Mouse (Mus musculus): Measurements from ENCODE around the gene Sf3b5. TPM values are rescaled to one million over a fixed set of nuclear protein-coding genes. Genes with fewer than 3 reads are reported as not detected.

The Sf3b5 gene
- polyA plus RNA-seq, 1 experiment from 2014 or later: 37.6 TPM

DNA sequence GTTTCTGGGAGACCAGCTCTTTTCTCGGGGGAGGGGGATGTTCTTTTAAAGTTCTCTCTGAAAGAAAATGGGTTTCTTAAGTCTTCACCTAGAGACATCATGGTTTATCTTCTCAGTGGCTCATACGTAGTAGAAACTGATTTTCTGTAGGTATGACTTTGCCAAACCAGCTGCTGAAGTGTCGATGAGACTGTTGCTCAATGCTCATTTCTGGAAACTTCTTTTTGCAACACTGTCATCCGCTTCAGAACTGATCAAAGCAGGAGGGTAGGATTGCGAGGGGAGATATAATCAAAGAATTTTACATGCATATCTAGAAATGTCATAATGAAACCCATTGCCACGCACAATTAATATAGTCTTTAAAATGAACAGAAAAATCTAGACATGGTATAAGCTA, 30.6 kb upstream of the Sf3b5 start:
- no peaks in the 10 kb centered on the region for H3K9me3 ChIP-seq (replicated peaks; ENCODE audit: control insufficient read depth, low read length)
- no peak overlapping the region for H3K4me2 ChIP-seq
- H3K27ac ChIP-seq (ENCODE audit: low read depth, low read length): no peak overlapping the region
- no peak overlapping the region for H3K9ac ChIP-seq (ENCODE audit: low read depth, low read length)
- 86% methylated on average over 6 of the region's 6 CpGs for WGBS (ENCODE audit: insufficient replicate concordance)
- no peaks in the 10 kb centered on the region for H3K27me3 ChIP-seq (ENCODE audit: control insufficient read depth, insufficient read depth, low read length)
- H3K4me1 ChIP-seq (ENCODE audit: control insufficient read depth, insufficient read depth, low read length): no peaks in the 10 kb centered on the region
- no peak overlapping the region for H3K4me3 ChIP-seq (ENCODE audit: low read depth, low read length)
- ATAC-seq (replicated peaks; ENCODE audit: insufficient number of reproducible peaks, low FRiP score, low TSS enrichment): no peak
- no peaks in the 10 kb centered on the region for H3K36me3 ChIP-seq (ENCODE audit: control insufficient read depth, insufficient read depth, low read length)

- no peak for ATAC-seq (replicated peaks; ENCODE audit: insufficient number of reproducible peaks, low FRiP score, low TSS enrichment)
- Histone ChIP-seq H3K4me1 (ENCODE audit: control insufficient read depth, insufficient read depth, low read length) (no peaks in the 10 kb centered on the region), H3K36me3 (ENCODE audit: control insufficient read depth, insufficient read depth, low read length) (no peaks in the 10 kb centered on the region), H3K9ac (ENCODE audit: low read depth, low read length) (no peak overlapping the region), H3K27me3 (ENCODE audit: control insufficient read depth, insufficient read depth, low read length) (no peaks in the 10 kb centered on the region), H3K27ac (ENCODE audit: low read depth, low read length) (no peak overlapping the region), H3K4me2 (no peak overlapping the region), H3K9me3 (replicated peaks; ENCODE audit: control insufficient read depth, low read length) (no peaks in the 10 kb centered on the region), H3K4me3 (ENCODE audit: low read depth, low read length) (no peak overlapping the region)
- 86% methylated on average over 3 of the region's 3 CpGs for WGBS (ENCODE audit: insufficient replicate concordance)
These were observed 29.7 kb upstream of the Sf3b5 start for GRCm38 (mm10) chr10:12975461-12975860.

GRCm38 (mm10) chr10:12975957-12976356, 29.2 kb upstream of the Sf3b5 start:
- H3K9ac ChIP-seq (ENCODE audit: low read depth, low read length): no peak overlapping the region
- 76% methylated on average over 7 of the region's 7 CpGs for WGBS (ENCODE audit: insufficient replicate concordance)
- no peak overlapping the region for H3K4me3 ChIP-seq (ENCODE audit: low read depth, low read length)
- no peak overlapping the region for H3K27ac ChIP-seq (ENCODE audit: low read depth, low read length)
- no peaks in the 10 kb centered on the region for H3K9me3 ChIP-seq (replicated peaks; ENCODE audit: control insufficient read depth, low read length)
- no peak for ATAC-seq (replicated peaks; ENCODE audit: insufficient number of reproducible peaks, low FRiP score, low TSS enrichment)
- H3K27me3 ChIP-seq (ENCODE audit: control insufficient read depth, insufficient read depth, low read length): no peaks in the 10 kb centered on the region
- no peak overlapping the region for H3K4me2 ChIP-seq
- no peaks in the 10 kb centered on the region for H3K36me3 ChIP-seq (ENCODE audit: control insufficient read depth, insufficient read depth, low read length)
- H3K4me1 ChIP-seq (ENCODE audit: control insufficient read depth, insufficient read depth, low read length): no peaks in the 10 kb centered on the region

GRCm38 (mm10) chr10:12976552-12976951, 28.6 kb upstream of the Sf3b5 start:
- no peak overlapping the region for H3K4me2 ChIP-seq
- H3K36me3 ChIP-seq (ENCODE audit: control insufficient read depth, insufficient read depth, low read length): no peaks in the 10 kb centered on the region

DNA sequence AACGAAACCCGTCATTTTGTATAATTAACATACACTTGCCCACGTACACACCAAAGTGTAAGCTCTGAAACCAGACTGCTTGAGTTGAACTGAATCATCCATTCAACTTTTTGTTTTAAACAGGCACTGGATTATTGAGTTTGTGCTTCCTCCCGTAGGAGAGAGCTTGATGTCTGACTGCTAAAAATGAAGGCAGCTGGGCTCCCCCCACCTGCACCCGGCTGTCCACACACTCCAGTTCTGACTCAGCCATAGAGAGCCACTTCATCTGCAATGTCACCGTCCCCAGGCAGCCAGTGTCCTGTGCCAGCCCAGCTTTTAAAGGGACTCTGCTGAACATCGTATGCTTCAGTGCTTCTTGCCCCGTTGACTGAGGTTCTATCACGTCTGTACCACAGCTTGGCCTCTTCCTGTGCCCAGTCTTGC, 27.3 kb upstream of the Sf3b5 start:
- Histone ChIP-seq H3K36me3 (ENCODE audit: control insufficient read depth, insufficient read depth, low read length) (no peaks in the 10 kb centered on the region), H3K27me3 (ENCODE audit: control insufficient read depth, insufficient read depth, low read length) (no peaks in the 10 kb centered on the region), H3K4me3 (ENCODE audit: low read depth, low read length) (no peak overlapping the region), H3K27ac (ENCODE audit: low read depth, low read length) (no peak overlapping the region), H3K4me2 (no peak overlapping the region), H3K4me1 (ENCODE audit: control insufficient read depth, insufficient read depth, low read length) (no peaks in the 10 kb centered on the region), H3K9ac (ENCODE audit: low read depth, low read length) (no peak overlapping the region), H3K9me3 (replicated peaks; ENCODE audit: control insufficient read depth, low read length) (no peaks in the 10 kb centered on the region)
- WGBS (ENCODE audit: insufficient replicate concordance): 71% methylated on average over 9 of the region's 9 CpGs
- ATAC-seq (replicated peaks; ENCODE audit: insufficient number of reproducible peaks, low FRiP score, low TSS enrichment): no peak

More at GRCm38 (mm10) chr10:12976552-12976951, 28.6 kb upstream of the Sf3b5 start:
- H3K9me3 ChIP-seq (replicated peaks; ENCODE audit: control insufficient read depth, low read length): no peaks in the 10 kb centered on the region
- no peaks in the 10 kb centered on the region for H3K4me1 ChIP-seq (ENCODE audit: control insufficient read depth, insufficient read depth, low read length)
- no peak overlapping the region for H3K4me3 ChIP-seq (ENCODE audit: low read depth, low read length)
- no peak for ATAC-seq (replicated peaks; ENCODE audit: insufficient number of reproducible peaks, low FRiP score, low TSS enrichment)
- WGBS (ENCODE audit: insufficient replicate concordance): 80% methylated on average over 7 of the region's 7 CpGs
- no peak overlapping the region for H3K9ac ChIP-seq (ENCODE audit: low read depth, low read length)
- H3K27me3 ChIP-seq (ENCODE audit: control insufficient read depth, insufficient read depth, low read length): no peaks in the 10 kb centered on the region
- H3K27ac ChIP-seq (ENCODE audit: low read depth, low read length): no peak overlapping the region

- WGBS (ENCODE audit: insufficient replicate concordance): 73% methylated on average over 7 of the region's 7 CpGs
These were observed 24.1 kb upstream of the Sf3b5 start for GRCm38 (mm10) chr10:12981071-12981470.

DNA sequence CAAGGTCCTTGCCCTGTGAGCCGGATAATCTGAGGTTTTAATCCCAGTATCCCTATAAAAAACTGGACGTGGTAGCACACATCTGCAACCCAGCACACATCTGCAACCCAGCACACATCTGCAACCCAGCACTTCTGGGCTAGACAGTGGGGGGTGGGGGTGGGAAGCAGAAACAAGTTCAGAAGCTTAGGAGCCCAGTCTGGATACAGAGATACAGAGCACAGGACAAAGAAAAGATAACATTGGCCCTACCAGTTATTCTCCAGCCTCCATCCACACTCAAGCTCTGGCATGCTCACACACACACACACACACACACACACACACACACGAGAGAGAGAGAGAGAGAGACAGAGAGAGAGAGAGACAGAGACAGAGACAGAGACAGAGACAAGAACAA, 21.6 kb upstream of the Sf3b5 start:
- Histone ChIP-seq H3K9me3 (replicated peaks; ENCODE audit: control insufficient read depth, low read length) (no peaks in the 10 kb centered on the region), H3K36me3 (ENCODE audit: control insufficient read depth, insufficient read depth, low read length) (no peaks in the 10 kb centered on the region), H3K9ac (ENCODE audit: low read depth, low read length) (no peak overlapping the region), H3K27ac (ENCODE audit: low read depth, low read length) (no peak overlapping the region), H3K27me3 (ENCODE audit: control insufficient read depth, insufficient read depth, low read length) (no peaks in the 10 kb centered on the region), H3K4me1 (ENCODE audit: control insufficient read depth, insufficient read depth, low read length) (0 out of 2 replicates have a peak, but pooled peaks cover 2% of the 10 kb centered on the region), H3K4me3 (ENCODE audit: low read depth, low read length) (no peak overlapping the region), H3K4me2 (no peak overlapping the region)
- 57% methylated on average over 3 of the region's 3 CpGs for WGBS (ENCODE audit: insufficient replicate concordance)
- ATAC-seq (replicated peaks; ENCODE audit: insufficient number of reproducible peaks, low FRiP score, low TSS enrichment): no peak

More at GRCm38 (mm10) chr10:12981071-12981470, 24.1 kb upstream of the Sf3b5 start:
- no peaks in the 10 kb centered on the region for H3K27me3 ChIP-seq (ENCODE audit: control insufficient read depth, insufficient read depth, low read length)
- H3K9ac ChIP-seq (ENCODE audit: low read depth, low read length): no peak overlapping the region
- H3K4me3 ChIP-seq (ENCODE audit: low read depth, low read length): no peak overlapping the region
- no peak overlapping the region for H3K27ac ChIP-seq (ENCODE audit: low read depth, low read length)
- no peaks in the 10 kb centered on the region for H3K9me3 ChIP-seq (replicated peaks; ENCODE audit: control insufficient read depth, low read length)
- no peaks in the 10 kb centered on the region for H3K4me1 ChIP-seq (ENCODE audit: control insufficient read depth, insufficient read depth, low read length)
- H3K4me2 ChIP-seq: no peak overlapping the region
- ATAC-seq (replicated peaks; ENCODE audit: insufficient number of reproducible peaks, low FRiP score, low TSS enrichment): no peak
- no peaks in the 10 kb centered on the region for H3K36me3 ChIP-seq (ENCODE audit: control insufficient read depth, insufficient read depth, low read length)

- Histone ChIP-seq H3K9me3 (replicated peaks; ENCODE audit: control insufficient read depth, low read length) (no peaks in the 10 kb centered on the region), H3K4me3 (ENCODE audit: low read depth, low read length) (no peak overlapping the region), H3K4me2 (no peak overlapping the region), H3K9ac (ENCODE audit: low read depth, low read length) (no peak overlapping the region), H3K27me3 (ENCODE audit: control insufficient read depth, insufficient read depth, low read length) (no peaks in the 10 kb centered on the region), H3K4me1 (ENCODE audit: control insufficient read depth, insufficient read depth, low read length) (0 out of 2 replicates have a peak, but pooled peaks cover 2% of the 10 kb centered on the region), H3K27ac (ENCODE audit: low read depth, low read length) (no peak overlapping the region), H3K36me3 (ENCODE audit: control insufficient read depth, insufficient read depth, low read length) (no peaks in the 10 kb centered on the region)
- 75% methylated on average over 3 of the region's 3 CpGs for WGBS (ENCODE audit: insufficient replicate concordance)
- no peak for ATAC-seq (replicated peaks; ENCODE audit: insufficient number of reproducible peaks, low FRiP score, low TSS enrichment)
These were observed 20.1 kb upstream of the Sf3b5 start for GRCm38 (mm10) chr10:12985028-12985427.

DNA sequence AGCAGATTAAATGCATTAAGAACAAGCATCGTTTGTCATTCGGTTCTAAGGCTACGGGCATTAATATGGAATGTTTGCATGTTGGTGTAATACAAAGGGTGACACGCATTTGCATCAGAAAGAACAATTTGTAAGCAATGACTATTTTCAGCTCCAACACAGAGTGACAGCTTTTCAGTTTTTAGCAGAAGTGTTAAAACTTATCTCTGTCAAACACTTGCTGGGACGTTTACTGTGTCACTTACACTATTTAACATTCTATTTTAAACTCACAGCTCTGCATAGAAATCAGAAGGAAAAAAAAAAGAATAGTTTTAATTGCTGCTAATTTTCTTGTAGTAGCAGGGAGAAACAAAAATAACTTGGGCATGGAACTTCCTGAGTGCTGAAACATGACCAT, 18.7 kb upstream of the Sf3b5 start:
- ATAC-seq (replicated peaks; ENCODE audit: insufficient number of reproducible peaks, low FRiP score, low TSS enrichment): no peak
- Histone ChIP-seq H3K4me3 (ENCODE audit: low read depth, low read length) (no peak overlapping the region), H3K9me3 (replicated peaks; ENCODE audit: control insufficient read depth, low read length) (no peaks in the 10 kb centered on the region), H3K36me3 (ENCODE audit: control insufficient read depth, insufficient read depth, low read length) (no peaks in the 10 kb centered on the region), H3K4me2 (no peak overlapping the region), H3K4me1 (ENCODE audit: control insufficient read depth, insufficient read depth, low read length) (0 out of 2 replicates have a peak, but pooled peaks cover 2% of the 10 kb centered on the region), H3K27ac (ENCODE audit: low read depth, low read length) (peak overlapping the region; percentile 62), H3K9ac (ENCODE audit: low read depth, low read length) (no peak overlapping the region), H3K27me3 (ENCODE audit: control insufficient read depth, insufficient read depth, low read length) (no peaks in the 10 kb centered on the region)
- 70% methylated on average over 5 of the region's 5 CpGs for WGBS (ENCODE audit: insufficient replicate concordance)
